Mouse (Mus musculus) olfactory bulb, adult 2 months (tissue): ENCODE results near the gene Cd300ld2.

Experiments used
- CTCF ChIP-seq: fragments of 200-500 bp; IDR thresholded peaks from 2 replicates; pipeline ENCODE4 v1.5.1; 2012; ENCODE audit warnings: low read depth, mild to moderate bottlenecking, low read length, moderate library complexity; ENCODE audit not compliant: insufficient read depth
- POLR2A ChIP-seq: fragments of 200-500 bp; IDR thresholded peaks from 2 replicates; pipeline ENCODE4 v1.6.1; 2012; ENCODE audit warnings: mild to moderate bottlenecking, low read depth, low read length, moderate library complexity; ENCODE audit not compliant: insufficient read depth

DNA sequence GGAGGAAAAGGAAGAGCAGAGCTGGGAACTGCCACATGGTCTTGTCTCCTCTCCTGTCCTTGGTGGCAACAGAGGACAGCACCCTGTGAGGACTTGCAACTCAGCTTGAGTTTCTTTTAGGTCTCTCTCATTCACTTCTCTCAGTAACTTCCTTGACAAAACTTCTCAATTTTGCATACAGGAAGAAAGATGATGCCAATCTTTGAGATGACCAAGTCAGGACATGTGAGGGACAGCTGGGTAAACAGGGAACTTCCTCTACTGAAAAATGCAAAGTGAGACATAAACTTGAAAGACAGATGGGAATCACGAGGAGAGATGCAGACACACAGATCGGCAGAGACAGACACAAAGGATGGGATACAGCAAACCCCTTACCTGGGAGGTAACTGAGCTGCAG, 32.3 kb upstream of the Cd300ld2 start, which contains the start of gene Cd300ld3:
- TF ChIP-seq CTCF, result no peak
- TF ChIP-seq POLR2A, result no peak
